Mouse (Mus musculus) myocyte (in vitro differentiated cells): ENCODE measurements around the gene Rbms3. TPM values are rescaled to one million over a fixed set of nuclear protein-coding genes. Genes with fewer than 3 reads are reported as not detected.

ENCODE experiments used
- H3K27me3 ChIP-seq: one replicate; pipeline ENCODE4 v1.6.1; 2011; ENCODE audit not compliant: control insufficient read depth, insufficient read depth, insufficient read length
- H3K36me3 ChIP-seq: one replicate; pipeline ENCODE4 v1.6.1; 2011; ENCODE audit not compliant: control insufficient read depth, insufficient read depth
- H3K4me2 ChIP-seq: one replicate; pipeline ENCODE4 v1.6.1; 2011; ENCODE audit warnings: low read depth, control low read depth
- H3K4me3 ChIP-seq: one replicate; pipeline ENCODE4 v1.5.1; 2011; ENCODE audit warnings: mild to moderate bottlenecking, control low read depth, moderate library complexity
- H3K79me2 ChIP-seq: one replicate; pipeline ENCODE4 v1.6.1; 2011; ENCODE audit not compliant: control insufficient read depth, insufficient read depth
- H3ac ChIP-seq: one replicate; pipeline ENCODE4 v1.6.1; 2011; ENCODE audit not compliant: control insufficient read depth, insufficient read length
- CEBPB ChIP-seq: IDR thresholded peaks from 2 replicates; pipeline ENCODE4 v1.6.1; 2011; ENCODE audit warnings: mild to moderate bottlenecking, moderate library complexity; ENCODE audit not compliant: poor library complexity, insufficient read depth, severe bottlenecking
- E2F4 ChIP-seq: IDR thresholded peaks from one replicate; pipeline ENCODE4 v1.6.1; 2011; ENCODE audit warnings: mild to moderate bottlenecking, control low read depth, moderate library complexity; ENCODE audit not compliant: insufficient read depth
- MAX ChIP-seq: IDR thresholded peaks from one replicate; pipeline ENCODE4 v1.6.1; 2011; ENCODE audit warnings: low read depth, mild to moderate bottlenecking, control low read depth
- MYOD1 ChIP-seq, 3 experiments: IDR thresholded peaks; one replicate each; pipeline ENCODE4 v1.6.1; 2011; ENCODE audit warnings: control low read depth in 2 of 3, low read depth in 2 of 3, mild to moderate bottlenecking in 2 of 3, moderate library complexity in 1 of 3; ENCODE audit not compliant: insufficient read length in 2 of 3, control insufficient read depth in 1 of 3
- MYOG ChIP-seq, 3 experiments: IDR thresholded peaks; one replicate each; pipeline ENCODE4 v1.6.1; 2011; ENCODE audit warnings: control low read depth in 2 of 3, low read depth in 2 of 3, mild to moderate bottlenecking in 2 of 3; ENCODE audit not compliant: insufficient read length in 2 of 3, control insufficient read depth in 1 of 3, insufficient read depth in 1 of 3
- POLR2A ChIP-seq: IDR thresholded peaks from one replicate; pipeline ENCODE4 v1.6.1; 2011; ENCODE audit warnings: low read depth, mild to moderate bottlenecking, control low read depth, moderate library complexity; ENCODE audit not compliant: insufficient read length
- POLR2AphosphoS2 ChIP-seq: IDR thresholded peaks from one replicate; pipeline ENCODE4 v1.6.1; 2011; ENCODE audit warnings: low read depth, control low read depth; ENCODE audit not compliant: insufficient read length
- REST ChIP-seq: IDR thresholded peaks from one replicate; pipeline ENCODE4 v1.6.1; 2011; ENCODE audit warnings: mild to moderate bottlenecking, control low read depth, moderate library complexity; ENCODE audit not compliant: insufficient read depth, insufficient read length
- SRF ChIP-seq: IDR thresholded peaks from one replicate; pipeline ENCODE4 v1.6.1; 2011; ENCODE audit warnings: low read depth; ENCODE audit not compliant: control insufficient read depth, insufficient read length
- TCF12 ChIP-seq: IDR thresholded peaks from one replicate; pipeline ENCODE4 v1.6.1; 2011; ENCODE audit warnings: mild to moderate bottlenecking, control low read depth; ENCODE audit not compliant: poor library complexity, insufficient read depth, severe bottlenecking
- TCF3 ChIP-seq: IDR thresholded peaks from one replicate; pipeline ENCODE4 v1.6.1; 2011; ENCODE audit warnings: low read depth, control low read depth; ENCODE audit not compliant: insufficient read length
- USF1 ChIP-seq: IDR thresholded peaks from one replicate; pipeline ENCODE4 v1.6.1; 2011; ENCODE audit warnings: low read depth, mild to moderate bottlenecking, control low read depth, moderate library complexity
- polyA plus RNA-seq: library from polyadenylated mRNA; unstranded; fragments of >200 nt; fragmentation: generic; extraction: Trizol; gene quantifications from one replicate; pipeline ENCODE4 v1.2.1, GENCODE M21; 2012; ENCODE audit warnings: missing spikeins

Gene Rbms3
- polyA plus RNA-seq, 1 experiment = 4.5 TPM

- Histone ChIP-seq H3K79me2 (no peaks in the 10 kb centered on the region), H3K27me3 (no peaks in the 10 kb centered on the region), H3K4me3 (no peak overlapping the region), H3K36me3 (no peaks in the 10 kb centered on the region), H3K4me2 (no peak overlapping the region), H3ac (no peak overlapping the region)
- TF ChIP-seq E2F4 (no peak), CEBPB (no peak), TCF3 (no peak), MAX (no peak), MYOG (IDR thresholded peaks at IDR 0.05; ENCODE audit: control insufficient read depth in 1 of 3, insufficient read depth in 1 of 3, insufficient read length in 2 of 3, low read depth in 2 of 3) (no peak), REST (no peak), MYOD1 (IDR thresholded peaks at IDR 0.05; ENCODE audit: control insufficient read depth in 1 of 3, insufficient read length in 2 of 3, low read depth in 2 of 3) (no peak), POLR2AphosphoS2 (no peak), SRF (no peak), TCF12 (no peak), USF1 (no peak), POLR2A (no peak)
Observed at GRCm38 (mm10) chr9:116919441-116920019, 710.2 kb downstream of the Rbms3 start.

GRCm38 (mm10) chr9:116912493-116912847 is 717.2 kb downstream of the Rbms3 start:
- Histone ChIP-seq H3K4me3 (no peak overlapping the region), H3K36me3 (no peaks in the 10 kb centered on the region), H3K4me2 (no peak overlapping the region), H3ac (no peak overlapping the region), H3K79me2 (no peaks in the 10 kb centered on the region), H3K27me3 (no peaks in the 10 kb centered on the region)
- TF ChIP-seq POLR2A (no peak), CEBPB (no peak), REST (no peak), E2F4 (no peak), MAX (no peak), POLR2AphosphoS2 (no peak), USF1 (no peak), TCF12 (no peak), MYOD1 (IDR thresholded peaks at IDR 0.05; ENCODE audit: control insufficient read depth in 1 of 3, insufficient read length in 2 of 3, low read depth in 2 of 3) (no peak), TCF3 (no peak), MYOG (IDR thresholded peaks at IDR 0.05; ENCODE audit: control insufficient read depth in 1 of 3, insufficient read depth in 1 of 3, insufficient read length in 2 of 3, low read depth in 2 of 3) (no peak), SRF (no peak)

GRCm38 (mm10) chr9:116911781-116912492 is 717.8 kb downstream of the Rbms3 start:
- Histone ChIP-seq H3K4me3 (no peak overlapping the region), H3ac (no peak overlapping the region), H3K4me2 (no peak overlapping the region), H3K27me3 (no peaks in the 10 kb centered on the region), H3K79me2 (no peaks in the 10 kb centered on the region), H3K36me3 (no peaks in the 10 kb centered on the region)
- no peak for TF ChIP-seq SRF
- no peak for TF ChIP-seq TCF12
- TF ChIP-seq MAX = no peak
- TF ChIP-seq CEBPB = no peak
- no peak for TF ChIP-seq E2F4
- TF ChIP-seq MYOG (IDR thresholded peaks at IDR 0.05; ENCODE audit: control insufficient read depth in 1 of 3, insufficient read depth in 1 of 3, insufficient read length in 2 of 3, low read depth in 2 of 3) = no peak
- no peak for TF ChIP-seq TCF3
- no peak for TF ChIP-seq POLR2AphosphoS2

DNA sequence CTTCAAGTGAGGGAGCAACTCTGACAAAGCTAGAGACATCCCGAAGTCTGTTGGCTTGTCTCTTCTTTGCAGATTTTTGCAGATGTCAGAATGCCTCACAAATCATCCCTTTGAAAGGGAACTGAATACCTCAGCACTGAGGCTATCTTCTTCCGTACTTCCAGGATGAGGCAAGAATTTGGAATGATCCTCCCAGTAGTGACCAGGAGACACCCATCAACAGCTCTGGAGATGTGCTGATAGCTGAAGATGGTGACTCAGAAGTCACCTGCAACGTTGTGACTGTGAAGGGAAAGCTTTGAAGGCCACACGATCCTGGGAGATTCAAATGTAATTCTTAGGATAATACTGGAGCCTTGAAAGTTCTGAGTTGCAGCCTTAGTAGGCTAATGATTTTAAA is 720.2 kb downstream of the Rbms3 start:
- H3ac ChIP-seq = no peak overlapping the region
- no peaks in the 10 kb centered on the region for H3K79me2 ChIP-seq
- H3K36me3 ChIP-seq = no peaks in the 10 kb centered on the region

GRCm38 (mm10) chr9:116906955-116907354 is 722.8 kb downstream of the Rbms3 start:
- no peak overlapping the region for H3K4me2 ChIP-seq
- no peaks in the 10 kb centered on the region for H3K36me3 ChIP-seq
- no peaks in the 10 kb centered on the region for H3K79me2 ChIP-seq
- no peaks in the 10 kb centered on the region for H3K27me3 ChIP-seq
- no peak overlapping the region for H3K4me3 ChIP-seq
- no peak overlapping the region for H3ac ChIP-seq
- TF ChIP-seq USF1 (no peak), SRF (no peak), POLR2A (no peak), MAX (no peak), REST (no peak), MYOD1 (IDR thresholded peaks at IDR 0.05; ENCODE audit: control insufficient read depth in 1 of 3, insufficient read length in 2 of 3, low read depth in 2 of 3) (no peak), E2F4 (no peak), POLR2AphosphoS2 (no peak), MYOG (IDR thresholded peaks at IDR 0.05; ENCODE audit: control insufficient read depth in 1 of 3, insufficient read depth in 1 of 3, insufficient read length in 2 of 3, low read depth in 2 of 3) (no peak), TCF12 (no peak), TCF3 (no peak), CEBPB (no peak)

More for the DNA sequence above, 720.2 kb downstream of the Rbms3 start:
- peak overlapping the region; percentile 48 for H3K4me2 ChIP-seq
- no peaks in the 10 kb centered on the region for H3K27me3 ChIP-seq
- TF ChIP-seq CEBPB (peak; percentile 48; the same call in 1 of the 2 replicates), MAX (no peak)
- no peak overlapping the region for H3K4me3 ChIP-seq
